Mouse (Mus musculus) left cerebral cortex, adult 18-20 months (tissue): ENCODE measurements at regions not wholly inside any gene's neighbourhood (a gene's known extent, or its start where the extent isn't known, plus 50 kb on each side); places are given as distances from the start of the nearest gene placed in this dataset.

ENCODE experiments used
- DNase-seq, 2 experiments: peaks; one replicate each; pipeline ENCODE4 v3.0.0; 2021 to 2022; ENCODE audit warnings: low spot score in 2 of 2, mixed read lengths in 1 of 2

GRCm38 (mm10) chr8:29274668-29275067, 1827.2 kb downstream of the Poteg start:
- DNase-seq, result no peak

- no peak for DNase-seq
Observed at GRCm38 (mm10) chr8:29278711-29279110, 1831.2 kb downstream of the Poteg start.

GRCm38 (mm10) chr8:29279276-29279675, 1831.8 kb downstream of the Poteg start:
- DNase-seq, result no peak

GRCm38 (mm10) chr8:29290386-29290785, 1842.9 kb downstream of the Poteg start:
- peak; percentile 61 for DNase-seq
